Mouse (Mus musculus) ES-E14 (cell line): ENCODE measurements around the gene Podxl.

Source experiments
- CHD2 ChIP-seq: IDR thresholded peaks from 2 replicates; pipeline ENCODE4 v1.6.1; 2014; ENCODE audit warnings: mild to moderate bottlenecking, low read depth, low read length, inconsistent platforms
- HCFC1 ChIP-seq: IDR thresholded peaks from 2 replicates; pipeline ENCODE4 v1.6.1; 2012; ENCODE audit warnings: low read length, inconsistent platforms, borderline replicate concordance; ENCODE audit not compliant: insufficient read depth
- ZNF384 ChIP-seq: IDR thresholded peaks from 2 replicates; pipeline ENCODE4 v1.6.1; 2012; ENCODE audit warnings: low read depth, low read length, inconsistent platforms

DNA sequence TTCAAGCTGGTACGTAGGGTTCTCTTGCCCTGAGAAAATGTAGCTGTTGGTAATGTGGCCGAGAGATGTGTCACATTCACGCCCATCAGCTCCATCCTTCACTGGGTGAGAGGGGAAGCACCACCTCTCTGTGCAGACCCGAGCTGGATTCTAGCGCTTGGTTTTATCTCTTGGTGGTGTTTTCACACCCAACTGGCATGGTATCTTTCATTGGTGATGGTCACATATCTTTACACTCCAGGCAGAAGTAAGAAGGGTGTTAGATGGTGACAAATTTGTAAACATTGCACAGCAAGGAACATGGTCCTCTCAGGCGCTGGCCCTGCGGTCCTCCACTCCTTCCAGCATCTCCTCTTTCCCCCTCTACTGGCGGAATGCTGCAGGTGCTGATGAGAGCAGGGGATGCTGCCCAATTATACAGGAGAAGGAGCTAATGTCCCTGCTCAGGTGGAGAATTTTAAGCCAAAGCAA lies 44.7 kb downstream of the Podxl start:
- TF ChIP-seq CHD2 (no peak), HCFC1 (no peak), ZNF384 (no peak)
